Mouse (Mus musculus) A20 (cell line): ENCODE measurements around the gene Timm8a1.

ENCODE experiments used
- DNase-seq: peaks from one replicate; pipeline ENCODE4 v3.0.0-alpha.2; 2011; ENCODE audit warnings: low read depth, low spot score

The Timm8a1 gene

GRCm38 (mm10) chrX:134533346-134533745 lies 8.3 kb downstream of the Timm8a1 start:
- DNase-seq: no peak

- no peak for DNase-seq
Measured at GRCm38 (mm10) chrX:134525260-134525659, 16.4 kb downstream of the Timm8a1 start.

- no peak for DNase-seq
Measured at GRCm38 (mm10) chrX:134523772-134524171, 17.9 kb downstream of the Timm8a1 start.

GRCm38 (mm10) chrX:134509473-134509872 lies 32.2 kb downstream of the Timm8a1 start:
- DNase-seq: peak; percentile 18

GRCm38 (mm10) chrX:134507977-134508376 lies 33.7 kb downstream of the Timm8a1 start:
- DNase-seq: peak; percentile 27

GRCm38 (mm10) chrX:134500651-134501050 lies 41.0 kb downstream of the Timm8a1 start:
- DNase-seq: no peak
